Mouse (Mus musculus): ENCODE measurements around the gene Gm6268.

The Gm6268 gene

GRCm38 (mm10) chrX:36400980-36401379, at the start of gene Gm6268:
Gene Gm6268 (plus strand): TSS chrX:36401280.
- no peak for DNase-seq

GRCm38 (mm10) chrX:36352446-36352845, 48.6 kb upstream of the Gm6268 start:
- DNase-seq: peak; percentile 3

GRCm38 (mm10) chrX:36385340-36385739, 15.7 kb upstream of the Gm6268 start:
- DNase-seq: no peak

- DNase-seq: no peak
Observed at GRCm38 (mm10) chrX:36389971-36390370, 11.1 kb upstream of the Gm6268 start.

- DNase-seq: no peak
Observed at GRCm38 (mm10) chrX:36390503-36390902, 10.6 kb upstream of the Gm6268 start.

- no peak for DNase-seq
Observed at GRCm38 (mm10) chrX:36392672-36393071, 8.4 kb upstream of the Gm6268 start.

- no peak for DNase-seq
Observed at GRCm38 (mm10) chrX:36393279-36393678, 7.8 kb upstream of the Gm6268 start.

- DNase-seq: no peak
Observed at GRCm38 (mm10) chrX:36402316-36402715, 1.2 kb downstream of the Gm6268 start.

GRCm38 (mm10) chrX:36419153-36419552, 18.1 kb downstream of the Gm6268 start:
- DNase-seq: no peak

- DNase-seq: no peak
Observed at GRCm38 (mm10) chrX:36434993-36435392, 33.9 kb downstream of the Gm6268 start.

- no peak for DNase-seq
Observed at GRCm38 (mm10) chrX:36437932-36438331, 36.9 kb downstream of the Gm6268 start.
